In the genomic region with DNA sequence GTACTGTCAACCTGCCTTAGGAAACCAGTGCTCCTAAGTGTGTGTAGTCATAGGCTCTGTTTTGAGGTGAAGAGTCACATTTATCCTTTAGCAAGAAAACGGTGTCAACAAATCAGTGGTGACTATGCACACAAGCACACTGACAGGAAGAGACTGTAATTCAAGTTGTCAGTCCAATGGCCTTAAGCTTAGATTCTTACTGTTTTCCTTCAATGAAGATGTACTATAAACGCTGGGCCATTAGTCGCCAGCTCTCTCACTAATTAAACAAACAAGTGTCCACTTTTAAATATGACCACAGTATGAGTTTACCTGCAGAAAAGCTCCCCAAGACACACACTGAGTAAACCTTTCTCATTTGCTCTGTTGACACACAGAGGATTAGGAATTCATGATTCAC, we compare ENCODE assay signal across 7 mouse cellular contexts. TPM values are rescaled to one million over a fixed set of nuclear protein-coding genes. Genes with fewer than 3 reads are reported as not detected.
DNase-seq lines count a peak whose midpoint lies in the region; ATAC-seq and TF ChIP-seq lines count a peak whose summit lies in the region.

No protein-coding gene starts in this region.

- H3K9me3 ChIP-seq in lung, embryonic 14.5 days (ENCODE audit: low read depth, low read length), result no peaks in the 10 kb centered on the region
- no peaks in the 10 kb centered on the region for H3K9me3 ChIP-seq in forebrain, embryonic 12.5 days
- H3K9me3 ChIP-seq in limb, embryonic 12.5 days, result no peaks in the 10 kb centered on the region

- H3K9ac ChIP-seq in lung, embryonic 14.5 days, result peak overlapping the region; percentile 49
- peak overlapping the region; percentile 56 for H3K9ac ChIP-seq in forebrain, embryonic 12.5 days
- peak overlapping the region; percentile 70 for H3K9ac ChIP-seq in limb, embryonic 12.5 days (replicated peaks)

- H3K36me3 ChIP-seq in lung, embryonic 14.5 days (ENCODE audit: insufficient read depth), result no peaks in the 10 kb centered on the region
- no peaks in the 10 kb centered on the region for H3K36me3 ChIP-seq in forebrain, embryonic 12.5 days (replicated peaks)
- H3K36me3 ChIP-seq in limb, embryonic 12.5 days, result no peaks in the 10 kb centered on the region
- no peaks in the 10 kb centered on the region for H3K36me3 ChIP-seq in small intestine, adult 2 months (ENCODE audit: control insufficient read depth, insufficient read depth, low read length)

- peak overlapping the region; percentile 55 for H3K4me3 ChIP-seq in lung, embryonic 14.5 days (ENCODE audit: low read depth, low read length)
- H3K4me3 ChIP-seq in forebrain, embryonic 12.5 days (replicated peaks), result peak overlapping the region; percentile 49
- peak overlapping the region; percentile 62 for H3K4me3 ChIP-seq in limb, embryonic 12.5 days (replicated peaks)
- H3K4me3 ChIP-seq in small intestine, adult 2 months (ENCODE audit: low read depth, low read length), result peak overlapping the region; percentile 95; the same call in 1 of the 2 replicates

- H3K4me1 ChIP-seq in lung, embryonic 14.5 days (ENCODE audit: insufficient read depth), result peaks cover 3% of the 10 kb centered on the region; the same call in 1 of the 2 replicates
- peaks cover 6% of the 10 kb centered on the region for H3K4me1 ChIP-seq in forebrain, embryonic 12.5 days
- peaks cover 8% of the 10 kb centered on the region for H3K4me1 ChIP-seq in limb, embryonic 12.5 days (replicated peaks)
- H3K4me1 ChIP-seq in small intestine, adult 2 months (ENCODE audit: control insufficient read depth, insufficient read depth, insufficient read length, low read length), result no peaks in the 10 kb centered on the region

- 0 out of 2 replicates have a peak overlapping the region, but pooled peaks have one; percentile 2 for H3K27ac ChIP-seq in lung, embryonic 14.5 days (ENCODE audit: low read depth)
- H3K27ac ChIP-seq in forebrain, embryonic 12.5 days, result no peak overlapping the region
- 0 out of 2 replicates have a peak overlapping the region, but pooled peaks have one; percentile 57 for H3K27ac ChIP-seq in limb, embryonic 12.5 days
- peak overlapping the region; percentile 76 for H3K27ac ChIP-seq in small intestine, adult 2 months (ENCODE audit: insufficient read depth, low read depth, low read length)

- H3K27me3 ChIP-seq in lung, embryonic 14.5 days (ENCODE audit: insufficient read depth, low read length), result no peaks in the 10 kb centered on the region
- H3K27me3 ChIP-seq in forebrain, embryonic 12.5 days, result 0 out of 2 replicates have a peak, but pooled peaks cover 8% of the 10 kb centered on the region
- H3K27me3 ChIP-seq in limb, embryonic 12.5 days, result no peaks in the 10 kb centered on the region
- H3K27me3 ChIP-seq in small intestine, adult 2 months (ENCODE audit: control insufficient read depth, insufficient read depth, low read length), result no peaks in the 10 kb centered on the region

- no peak for DNase-seq in lung, embryonic 14.5 days
- no peak for DNase-seq in lung, postnatal 4 days
- DNase-seq in thymus, postnatal 10 days (ENCODE audit: low spot score in 2 of 2), result no peak
- no peak for DNase-seq in urinary bladder, postnatal 4 days (ENCODE audit: low spot score in 2 of 2)

- WGBS in lung, embryonic 14.5 days, result 14% methylated on average over 3 of the region's 3 CpGs
- WGBS in forebrain, embryonic 12.5 days, result 41% methylated on average over 3 of the region's 3 CpGs
- 23% methylated on average over 3 of the region's 3 CpGs for WGBS in limb, embryonic 12.5 days
- WGBS in small intestine, adult 2 months, result 3% methylated on average over 3 of the region's 3 CpGs

- ATAC-seq in lung, embryonic 14.5 days (ENCODE audit: insufficient read depth), result no peak
- no peak for ATAC-seq in forebrain, embryonic 12.5 days (ENCODE audit: low FRiP score)
- no peak for ATAC-seq in limb, embryonic 12.5 days (ENCODE audit: insufficient number of reproducible peaks, insufficient read depth, low FRiP score, low TSS enrichment, low read depth)

- TF ChIP-seq CTCF in lung, embryonic 14.5 days (IDR thresholded peaks at IDR 0.05; ENCODE audit: low read depth), result no peak
- no peak for TF ChIP-seq CTCF in small intestine, adult 2 months (IDR thresholded peaks at IDR 0.05; ENCODE audit: extremely low read depth, insufficient read length, insufficient replicate concordance, low read depth, low read length)

- peak overlapping the region; percentile 83 for H3K4me2 ChIP-seq in lung, embryonic 14.5 days
- peak overlapping the region; percentile 84 for H3K4me2 ChIP-seq in forebrain, embryonic 12.5 days
- peak overlapping the region; percentile 89 for H3K4me2 ChIP-seq in limb, embryonic 12.5 days

- TF ChIP-seq POLR2A in small intestine, adult 2 months (IDR thresholded peaks at IDR 0.05; ENCODE audit: low read depth, low read length), result no peak

RNA-seq across cellular contexts. Expression of a gene that starts 44.3 kb away (rescaled TPM):
- 14.4 and 14.5 TPM in 2 replicates for polyA plus RNA-seq in lung, embryonic 14.5 days (2014; fragmentation: Nextera tagmentation; extraction: Ambion mirVana)
- 3.4 and 3.6 TPM in 2 replicates for polyA plus RNA-seq in forebrain, embryonic 12.5 days (2016; fragmentation: Nextera tagmentation; extraction: Ambion mirVana)
- 7.1 and 7.9 TPM in 2 replicates for polyA plus RNA-seq in limb, embryonic 12.5 days (2016; fragmentation: Nextera tagmentation; extraction: Ambion mirVana)
- 4.7 and 4.9 TPM in 2 replicates for polyA plus RNA-seq in small intestine, adult 2 months (2012; rRNA removed)
